Mouse (Mus musculus) liver, adult 2 months (tissue): ENCODE data around the gene Sept10. TPM values are rescaled to one million over a fixed set of nuclear protein-coding genes. Genes with fewer than 3 reads are reported as not detected.
A peak's percentile ranks its signal among the peaks of the same experiment; 100 is the strongest.
"Not testable (repeated sequence)": the region's sequence is repeated elsewhere in the genome, so short reads cannot be mapped to it uniquely, and the experiment has no call there.

Source experiments
- DNase-seq: peaks from one replicate; pipeline ENCODE4 v3.0.0-alpha.2; 2011; ENCODE audit warnings: low read depth, low spot score; ENCODE audit errors: extremely low read depth
- H3K27ac ChIP-seq: fragments of 200-500 bp; replicated peaks from 2 replicates; pipeline ENCODE4 v1.5.1; 2012; ENCODE audit warnings: low read depth, mild to moderate bottlenecking, control low read depth, inconsistent platforms, low read length; ENCODE audit not compliant: insufficient read depth
- H3K27me3 ChIP-seq: fragments of 200-500 bp; 2 replicates; pipeline ENCODE4 v1.6.1; 2012; ENCODE audit warnings: mild to moderate bottlenecking, moderate library complexity, low read length, inconsistent platforms; ENCODE audit not compliant: control insufficient read depth, insufficient read depth
- H3K36me3 ChIP-seq: fragments of 200-500 bp; 2 replicates; pipeline ENCODE4 v1.6.1; 2012; ENCODE audit warnings: low read length, inconsistent platforms; ENCODE audit not compliant: control insufficient read depth, insufficient read depth
- H3K4me1 ChIP-seq: fragments of 200-500 bp; 2 replicates; pipeline ENCODE4 v1.6.1; 2011; ENCODE audit warnings: low read length; ENCODE audit not compliant: control insufficient read depth, insufficient read depth
- H3K4me3 ChIP-seq: fragments of 200-500 bp; 2 replicates; pipeline ENCODE4 v1.5.1; 2011; ENCODE audit warnings: low read depth, mild to moderate bottlenecking, control low read depth, low read length, moderate library complexity; ENCODE audit not compliant: insufficient read depth
- H3K79me2 ChIP-seq: fragments of 200-500 bp; 2 replicates; pipeline ENCODE4 v1.6.1; 2012; ENCODE audit warnings: inconsistent platforms, mild to moderate bottlenecking, low read length, moderate library complexity; ENCODE audit not compliant: control insufficient read depth, insufficient read depth
- H3K9ac ChIP-seq: fragments of 200-500 bp; 2 replicates; pipeline ENCODE4 v1.6.1; 2012; ENCODE audit warnings: low read depth, mild to moderate bottlenecking, control low read depth, inconsistent platforms, low read length
- CTCF ChIP-seq: fragments of 200-500 bp; IDR thresholded peaks from 2 replicates; pipeline ENCODE4 v1.5.1; 2011; ENCODE audit warnings: low read depth, low read length, control low read depth
- POLR2A ChIP-seq: fragments of 200-500 bp; IDR thresholded peaks from 2 replicates; pipeline ENCODE4 v1.6.1; 2011; ENCODE audit warnings: low read length, control low read depth; ENCODE audit not compliant: insufficient read depth; ENCODE audit errors: extremely low read depth
- WGBS: fragments of 180-500 bp; shearing (Covaris S2); methylation state at CpG from one replicate; pipeline ENCODE4 v1.1.7; 2018; 5-methylcytosine and 5-hydroxymethylcytosine counted together
- polyA plus RNA-seq: library from polyadenylated mRNA; depleted of rRNA; stranded (reverse); fragments of >200 nt; gene quantifications from 2 replicates; pipeline ENCODE4 v1.2.3, GENCODE M21; 2012
- total RNA-seq: library from RNA; depleted of rRNA; stranded (reverse); fragments of >200 nt; gene quantifications from 2 replicates; pipeline ENCODE4 v1.2.3, GENCODE M21; 2014

Gene Sept10
- total and polyA plus RNA-seq, 2 experiments: 6.7 to 18.7 TPM

DNA sequence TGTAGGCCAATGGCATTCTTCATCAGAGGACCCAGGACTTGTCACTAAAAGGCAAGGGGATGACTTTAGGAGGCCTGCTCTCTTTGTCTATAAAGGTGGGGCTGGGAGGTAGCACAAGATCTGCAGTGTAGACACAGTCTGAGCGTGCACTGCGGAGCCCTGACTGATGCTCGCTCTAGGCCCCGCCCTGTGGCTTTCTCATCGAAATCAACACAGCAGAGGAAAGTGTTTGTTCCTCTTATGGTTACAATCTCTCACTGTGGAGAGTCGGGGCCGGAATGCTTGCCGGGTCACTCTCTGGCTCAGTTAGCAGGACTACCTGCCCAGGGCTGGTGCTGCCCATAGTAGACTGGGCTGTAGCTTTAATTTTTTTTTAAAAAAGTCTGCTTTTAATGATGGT, 108.9 kb downstream of the Sept10 start:
- WGBS: 82% methylated on average over 8 of the region's 8 CpGs
- Histone ChIP-seq H3K9ac (no peak overlapping the region), H3K4me3 (no peak overlapping the region), H3K27ac (no peak overlapping the region), H3K79me2 (no peaks in the 10 kb centered on the region), H3K36me3 (no peaks in the 10 kb centered on the region), H3K27me3 (no peaks in the 10 kb centered on the region), H3K4me1 (no peaks in the 10 kb centered on the region)
- no peak for DNase-seq
- TF ChIP-seq POLR2A (no peak), CTCF (no peak)

DNA sequence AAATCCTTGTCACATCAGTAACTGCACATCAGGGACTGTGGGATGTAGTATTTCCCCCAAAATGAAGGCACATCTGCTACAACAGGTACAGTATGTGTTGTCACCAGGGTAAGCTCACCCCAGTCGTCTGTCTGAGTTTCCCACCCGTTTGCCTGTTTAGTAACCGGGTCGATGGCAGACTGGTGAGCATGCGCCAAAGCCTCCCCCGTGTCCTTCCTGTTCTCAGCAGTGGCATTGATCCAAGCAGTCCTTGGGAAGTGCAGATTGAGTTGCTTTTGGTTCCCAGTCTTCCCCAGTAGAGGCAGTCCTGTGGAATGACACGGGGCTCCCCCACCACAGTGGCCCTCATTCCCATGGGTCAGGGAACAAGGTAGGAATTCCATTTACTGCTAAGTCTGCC, 111.3 kb downstream of the Sept10 start:
- H3K27me3 ChIP-seq: no peaks in the 10 kb centered on the region
- 92% methylated on average over 7 of the region's 7 CpGs for WGBS
- no peak overlapping the region for H3K9ac ChIP-seq
- H3K4me1 ChIP-seq: no peaks in the 10 kb centered on the region
- no peak overlapping the region for H3K4me3 ChIP-seq
- no peak overlapping the region for H3K27ac ChIP-seq
- H3K79me2 ChIP-seq: no peaks in the 10 kb centered on the region
- DNase-seq: no peak
- no peaks in the 10 kb centered on the region for H3K36me3 ChIP-seq
- no peak for TF ChIP-seq CTCF
- TF ChIP-seq POLR2A: no peak

DNA sequence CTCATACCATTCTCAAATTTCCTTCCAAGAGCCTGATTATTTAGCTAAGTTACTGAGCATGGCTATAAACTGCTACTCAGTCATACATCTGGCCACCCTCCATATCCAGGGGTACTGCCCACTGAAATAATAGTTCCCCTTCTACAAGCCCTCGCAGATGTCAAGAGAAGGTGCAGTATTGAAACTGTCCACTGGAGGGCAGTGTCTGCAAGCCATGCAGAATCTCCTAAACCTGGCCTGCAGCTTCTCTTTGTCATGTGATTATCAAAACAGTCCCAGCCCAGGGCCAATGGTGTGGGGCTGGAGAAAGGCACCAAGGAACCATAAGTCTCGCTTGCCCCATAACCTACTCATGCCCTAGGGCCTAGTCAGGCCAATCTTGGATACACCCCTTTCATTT, 112.6 kb downstream of the Sept10 start:
- TF ChIP-seq POLR2A: no peak
- peak; percentile 75 for TF ChIP-seq CTCF
- 34% methylated on average over 2 of the region's 2 CpGs for WGBS
- no peaks in the 10 kb centered on the region for H3K4me1 ChIP-seq
- peak; percentile 40 for DNase-seq
- no peak overlapping the region for H3K9ac ChIP-seq
- H3K27me3 ChIP-seq: no peaks in the 10 kb centered on the region
- no peaks in the 10 kb centered on the region for H3K79me2 ChIP-seq
- H3K27ac ChIP-seq: no peak overlapping the region
- no peak overlapping the region for H3K4me3 ChIP-seq
- no peaks in the 10 kb centered on the region for H3K36me3 ChIP-seq

DNA sequence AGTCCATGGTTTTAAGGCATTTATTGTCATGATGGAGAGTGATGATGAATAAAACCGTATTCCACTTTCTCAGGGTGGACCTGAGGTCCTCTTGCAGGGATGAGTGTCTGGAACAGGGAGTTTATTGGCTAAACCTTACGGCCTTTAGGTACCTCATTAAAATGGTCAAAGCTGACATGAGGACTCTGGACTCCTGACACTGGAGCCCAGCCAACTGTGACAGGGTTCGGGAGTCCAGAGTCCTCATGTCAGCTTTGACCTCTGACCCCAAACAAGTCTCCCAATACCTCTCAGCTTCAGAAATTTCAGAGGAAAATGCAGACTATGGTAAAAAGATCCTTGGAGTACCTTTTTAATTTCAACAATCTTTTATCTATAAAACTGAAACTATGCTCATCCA, 115.0 kb downstream of the Sept10 start:
- H3K79me2 ChIP-seq: no peaks in the 10 kb centered on the region
- H3K4me3 ChIP-seq: no peak overlapping the region
- peak; percentile 37 for DNase-seq
- TF ChIP-seq POLR2A: no peak
- no peak for TF ChIP-seq CTCF
- H3K27ac ChIP-seq: no peak overlapping the region
- H3K4me1 ChIP-seq: no peaks in the 10 kb centered on the region
- 63% methylated on average over 3 of the region's 3 CpGs for WGBS
- H3K9ac ChIP-seq: no peak overlapping the region
- H3K36me3 ChIP-seq: no peaks in the 10 kb centered on the region
- H3K27me3 ChIP-seq: no peaks in the 10 kb centered on the region

DNA sequence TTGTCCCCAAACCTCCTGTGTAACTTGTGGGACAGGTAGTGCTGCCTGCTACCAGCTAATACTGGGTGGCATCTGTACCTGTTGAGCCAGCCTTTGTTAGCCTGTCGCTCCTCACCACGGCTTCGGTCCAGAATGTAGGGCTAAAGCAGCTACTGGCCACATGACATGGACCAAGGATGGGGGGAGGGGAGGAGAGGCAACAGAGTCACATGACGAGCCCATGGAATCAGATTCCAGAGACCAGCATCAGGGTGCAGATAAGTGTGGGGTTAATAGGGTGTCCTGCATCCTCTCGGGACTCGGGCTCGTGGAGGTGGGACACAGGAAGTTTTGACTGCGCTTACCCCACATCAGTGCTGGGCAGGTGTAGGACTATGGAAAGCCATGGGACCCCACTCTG, 115.8 kb downstream of the Sept10 start:
- WGBS: 82% methylated on average over 8 of the region's 8 CpGs
- Histone ChIP-seq H3K9ac (no peak overlapping the region), H3K79me2 (no peaks in the 10 kb centered on the region), H3K4me1 (no peaks in the 10 kb centered on the region), H3K27me3 (no peaks in the 10 kb centered on the region), H3K27ac (no peak overlapping the region), H3K4me3 (no peak overlapping the region), H3K36me3 (no peaks in the 10 kb centered on the region)
- DNase-seq: no peak
- TF ChIP-seq CTCF (no peak), POLR2A (no peak)

DNA sequence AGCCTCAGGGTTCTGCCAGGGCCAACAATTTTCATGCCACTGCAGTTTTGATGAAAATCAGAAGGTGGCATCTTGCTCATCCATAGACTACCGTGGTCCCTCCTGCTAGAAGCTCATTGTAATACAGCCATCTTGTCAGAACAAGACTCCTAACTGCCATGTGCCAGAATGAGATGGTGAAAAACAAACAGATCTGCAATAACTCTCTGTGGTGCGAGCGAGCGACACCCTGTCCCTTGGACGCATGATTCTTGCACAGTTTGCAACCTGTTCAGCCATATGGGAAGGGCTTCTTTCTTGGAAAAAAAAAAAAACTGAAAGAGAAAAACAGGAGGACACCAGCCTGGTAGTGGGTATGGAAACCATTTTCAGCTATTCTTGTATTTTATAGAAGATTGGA, 117.0 kb downstream of the Sept10 start:
- H3K27me3 ChIP-seq: no peaks in the 10 kb centered on the region
- TF ChIP-seq CTCF (no peak), POLR2A (no peak)
- H3K4me3 ChIP-seq: no peak overlapping the region
- H3K79me2 ChIP-seq: no peaks in the 10 kb centered on the region
- DNase-seq: no peak
- WGBS: 83% methylated on average over 5 of the region's 5 CpGs
- no peaks in the 10 kb centered on the region for H3K4me1 ChIP-seq
- H3K27ac ChIP-seq: no peak overlapping the region
- H3K36me3 ChIP-seq: no peaks in the 10 kb centered on the region
- no peak overlapping the region for H3K9ac ChIP-seq

DNA sequence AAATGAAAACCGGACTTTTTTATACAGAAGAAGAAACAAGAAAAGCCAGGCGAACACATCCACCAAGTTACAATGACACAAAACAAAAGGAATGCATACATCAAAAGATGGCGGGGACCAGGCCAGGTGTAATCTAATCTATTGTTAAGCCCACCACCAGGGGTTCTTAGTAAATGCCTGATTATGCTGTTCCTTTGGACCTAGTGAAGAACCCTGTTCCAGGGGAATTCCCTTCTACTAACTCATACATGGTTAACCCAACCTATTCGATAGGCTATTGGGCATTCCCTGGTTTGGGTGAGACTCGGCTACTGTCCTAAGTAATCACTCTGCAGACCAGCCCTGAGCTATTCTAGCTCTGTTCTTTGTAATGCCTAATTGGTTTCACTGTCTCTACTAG, 118.6 kb downstream of the Sept10 start:
- not testable (repeated sequence) for H3K4me1 ChIP-seq, H3K79me2 ChIP-seq, H3K4me3 ChIP-seq, H3K36me3 ChIP-seq, H3K9ac ChIP-seq, H3K27me3 ChIP-seq, DNase-seq, H3K27ac ChIP-seq
- 89% methylated on average over 5 of the region's 5 CpGs for WGBS
